Mouse (Mus musculus): Measurements from ENCODE around the gene Cpne7. TPM values are rescaled to one million over a fixed set of nuclear protein-coding genes. Genes with fewer than 3 reads are reported as not detected.

The Cpne7 gene
- total RNA-seq, 2 experiments from 2014 or later: 273 to 300 TPM

DNA sequence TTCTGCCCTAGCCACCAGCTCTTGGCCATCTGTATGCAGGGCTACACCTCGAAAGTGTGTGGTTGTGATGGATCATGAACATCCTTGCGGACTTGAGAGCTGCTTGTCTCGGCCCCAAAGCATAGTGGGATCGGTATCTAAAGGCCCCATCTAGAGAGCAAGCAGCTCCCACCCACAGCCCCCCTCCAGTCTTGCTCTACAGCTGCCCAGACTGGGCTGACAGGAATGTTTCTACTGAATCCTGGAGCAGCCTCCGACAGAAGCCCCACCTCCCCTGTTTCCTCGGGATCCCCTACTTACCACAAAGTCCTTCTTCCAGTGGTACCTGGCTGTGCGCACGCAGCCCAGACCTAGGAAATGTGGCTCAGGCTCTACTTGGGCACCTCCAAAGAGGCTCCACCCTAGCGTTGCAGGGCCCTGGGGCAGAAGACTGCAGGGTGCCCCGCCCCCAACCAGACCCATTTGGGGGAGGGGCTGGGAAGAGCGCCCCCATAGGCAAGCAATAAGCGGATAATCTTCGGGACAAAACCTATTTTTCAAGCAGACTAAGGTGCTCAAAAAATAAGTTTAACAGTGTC is 40.8 kb downstream of the Cpne7 start, which contains the start of gene Sult5a1:
Sult5a1 (minus strand) TSS at position 428 of the 578 bp plus-strand sequence.
- no peak for DNase-seq (ENCODE audit: extremely low spot score in 1 of 2, low spot score in 1 of 2)

GRCm38 (mm10) chr8:123181391-123181790 is 64.2 kb downstream of the Cpne7 start:
- no peak for DNase-seq (ENCODE audit: extremely low spot score in 1 of 2, low spot score in 1 of 2)

Small RNA genes lying within 50 kb of the gene (microRNA-seq; reads per million reads assigned to microRNA genes)
- gene Mir7079 (1.8 to 2.0 reads per million in 2 experiments), gene Mir7080 (475 to 588 reads per million in 2 experiments)

Other genes with a start within 250 kb of the Cpne7 start
- gene Ankrd11, start 75.1 kb upstream of the Cpne7 start, total RNA-seq (2021): 100 to 1,000 TPM; 147 to 171 TPM
- gene Spg7, start 54.4 kb upstream of the Cpne7 start, total RNA-seq (2021): 10 to 100 TPM; 54.5 to 72.1 TPM
- gene Rpl13, start 15.0 kb upstream of the Cpne7 start, total RNA-seq (2021): 100 to 1,000 TPM; 378 to 449 TPM
- 1 to 10 TPM; 2.0 to 2.5 TPM for gene Sult5a1, start 40.9 kb downstream of the Cpne7 start, total RNA-seq (2021)
- under 1 TPM; 0.17 to 0.23 TPM for gene Dpep1, start 68.9 kb downstream of the Cpne7 start, total RNA-seq (2021)
- 100 to 1,000 TPM; 112 to 116 TPM for gene Chmp1a, start 95.4 kb downstream of the Cpne7 start, total RNA-seq (2021)
- gene Spata33, start 95.5 kb downstream of the Cpne7 start, total RNA-seq (2021): 1 to 10 TPM; 6.5 to 7.3 TPM
- gene Cdk10, start 107.5 kb downstream of the Cpne7 start, total RNA-seq (2021): 10 to 100 TPM; 77.3 to 94.0 TPM
- gene Spata2l, start 118.9 kb downstream of the Cpne7 start, total RNA-seq (2021): 10 to 100 TPM; 85.7 to 94.3 TPM
- gene Zfp276, start 136.8 kb downstream of the Cpne7 start, total RNA-seq (2021): 10 to 100 TPM; 19.1 to 23.7 TPM
- 10 to 100 TPM; 57.4 to 65.0 TPM for gene Vps9d1, start 137.0 kb downstream of the Cpne7 start, total RNA-seq (2021)
- 1 to 10 TPM; 1.7 to 3.7 TPM for gene Fanca, start 201.2 kb downstream of the Cpne7 start, total RNA-seq (2021)
- gene Spire2, start 215.3 kb downstream of the Cpne7 start, total RNA-seq (2021): 10 to 100 TPM; 15.3 to 17.9 TPM

All from layer of hippocampus, postnatal 25 days (tissue).